8 mouse cellular contexts compared by ENCODE assay signal in the genomic region with DNA sequence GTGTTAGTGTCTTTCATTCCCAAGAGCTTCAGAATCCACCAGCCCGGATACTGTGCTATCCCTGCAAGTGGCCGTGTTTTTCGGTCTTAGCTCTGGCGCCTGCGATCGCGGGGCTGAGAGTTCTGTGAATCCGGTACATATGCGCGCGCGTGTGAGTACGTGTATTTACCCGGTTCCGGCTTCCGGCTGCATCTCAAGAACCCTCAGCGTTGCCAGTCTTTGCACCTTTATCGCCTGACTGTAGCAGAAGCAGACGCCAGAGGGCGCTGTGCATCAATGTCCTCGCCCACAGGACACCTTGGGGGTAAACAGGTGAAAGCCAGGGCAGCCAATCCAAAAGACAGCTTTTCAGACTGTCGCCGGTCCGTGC. TPM values are rescaled to one million over a fixed set of nuclear protein-coding genes. Genes with fewer than 3 reads are reported as not detected.
DNase-seq lines count a peak whose midpoint lies in the region; ATAC-seq and TF ChIP-seq lines count a peak whose summit lies in the region.

No protein-coding gene starts in this region.

- peak; percentile 9 to 19 for DNase-seq in heart, adult 18-20 months
- no peak for DNase-seq in heart, postnatal 25 days (ENCODE audit: low spot score)
- peak; percentile 79 for DNase-seq in cerebellum, adult 8-10 months
- peak; percentile 87 for DNase-seq in limb, embryonic 10.5 days (ENCODE audit: low spot score)

- H3K9me3 ChIP-seq in intestine, postnatal 0 days (ENCODE audit: control insufficient read depth), result no peaks in the 10 kb centered on the region
- no peaks in the 10 kb centered on the region for H3K9me3 ChIP-seq in limb, embryonic 10.5 days (replicated peaks)
- no peaks in the 10 kb centered on the region for H3K9me3 ChIP-seq in midbrain, embryonic 12.5 days

- no peak overlapping the region for H3K27ac ChIP-seq in intestine, postnatal 0 days (ENCODE audit: low read depth, low read length)
- H3K27ac ChIP-seq in limb, embryonic 10.5 days, result no peak overlapping the region
- peak overlapping the region; percentile 10; the same call in 1 of the 2 replicates for H3K27ac ChIP-seq in midbrain, embryonic 12.5 days (replicated peaks)
- H3K27ac ChIP-seq in testis, adult 2 months (ENCODE audit: control insufficient read depth, insufficient read depth, low read depth, low read length), result no peak overlapping the region

- no peak overlapping the region for H3K9ac ChIP-seq in intestine, postnatal 0 days (ENCODE audit: low read depth, low read length)
- H3K9ac ChIP-seq in midbrain, embryonic 12.5 days (replicated peaks), result peak overlapping the region; percentile 50; the same call in 1 of the 2 replicates

- H3K4me1 ChIP-seq in intestine, postnatal 0 days (replicated peaks; ENCODE audit: control insufficient read depth, insufficient read depth, low read length), result no peaks in the 10 kb centered on the region
- peaks cover 30% of the 10 kb centered on the region for H3K4me1 ChIP-seq in limb, embryonic 10.5 days
- H3K4me1 ChIP-seq in midbrain, embryonic 12.5 days, result peaks cover 36% of the 10 kb centered on the region
- H3K4me1 ChIP-seq in testis, adult 2 months (ENCODE audit: control insufficient read depth, insufficient read depth, low read length), result peaks cover 31% of the 10 kb centered on the region

- intact Hi-C loops in heart, postnatal 25 days (cut with DNase I), result no loop called here

- peaks cover 79% of the 10 kb centered on the region for H3K27me3 ChIP-seq in intestine, postnatal 0 days (replicated peaks; ENCODE audit: control insufficient read depth, insufficient read depth, low read length)
- peaks cover 97% of the 10 kb centered on the region for H3K27me3 ChIP-seq in limb, embryonic 10.5 days (ENCODE audit: low read depth, poor library complexity, severe bottlenecking)
- peaks cover 87% of the 10 kb centered on the region for H3K27me3 ChIP-seq in midbrain, embryonic 12.5 days
- peaks cover 14% of the 10 kb centered on the region; the same call in 1 of the 2 replicates for H3K27me3 ChIP-seq in testis, adult 2 months (ENCODE audit: control insufficient read depth, insufficient read depth, low read length)

- peak; percentile 55 for ATAC-seq in frontal cortex, adult (ENCODE audit: low TSS enrichment)
- no peak for ATAC-seq in intestine, postnatal 0 days
- peak; percentile 35 for ATAC-seq in midbrain, embryonic 12.5 days (ENCODE audit: low FRiP score, low read depth)

- no peaks in the 10 kb centered on the region for H3K36me3 ChIP-seq in intestine, postnatal 0 days (ENCODE audit: control insufficient read depth, insufficient read depth)
- no peaks in the 10 kb centered on the region for H3K36me3 ChIP-seq in limb, embryonic 10.5 days
- H3K36me3 ChIP-seq in midbrain, embryonic 12.5 days, result no peaks in the 10 kb centered on the region
- no peaks in the 10 kb centered on the region for H3K36me3 ChIP-seq in testis, adult 2 months (ENCODE audit: control insufficient read depth, insufficient read depth, low read length)

- no peak for TF ChIP-seq POLR2A in testis, adult 2 months (IDR thresholded peaks at IDR 0.05; ENCODE audit: control insufficient read depth, low read depth, low read length)

- H3K4me3 ChIP-seq in intestine, postnatal 0 days (ENCODE audit: low read depth, low read length), result peak overlapping the region; percentile 37
- peak overlapping the region; percentile 49 for H3K4me3 ChIP-seq in limb, embryonic 10.5 days
- H3K4me3 ChIP-seq in midbrain, embryonic 12.5 days, result peak overlapping the region; percentile 51
- peak overlapping the region; percentile 76 for H3K4me3 ChIP-seq in testis, adult 2 months (ENCODE audit: control insufficient read depth, low read depth, low read length)

- peak overlapping the region; percentile 59 for H3K4me2 ChIP-seq in intestine, postnatal 0 days (replicated peaks; ENCODE audit: low read depth)
- H3K4me2 ChIP-seq in midbrain, embryonic 12.5 days (replicated peaks), result peak overlapping the region; percentile 93

- TF ChIP-seq CTCF in intestine, postnatal 0 days (IDR thresholded peaks at IDR 0.05; ENCODE audit: low read depth), result peak; percentile 73
- peak; percentile 80; the same call in 1 of the 2 replicates for TF ChIP-seq CTCF in testis, adult 2 months (IDR thresholded peaks at IDR 0.05; ENCODE audit: control insufficient read depth, insufficient read depth, insufficient replicate concordance, low read depth, low read length)

- under 1% methylated on average over 24 of the region's 24 CpGs for WGBS in intestine, postnatal 0 days
- WGBS in limb, embryonic 10.5 days, result under 1% methylated on average over 24 of the region's 24 CpGs
- 1% methylated on average over 24 of the region's 24 CpGs for WGBS in midbrain, embryonic 12.5 days

RNA-seq across cellular contexts. Expression of a gene that starts 3.1 kb away (rescaled TPM):
- total RNA-seq in heart, adult 18-20 months (2021), result under 1 TPM in 1 of 2 experiments, not detected in 1; 0.13 TPM
- not detected for total RNA-seq in heart, postnatal 25 days (2021)
- polyA plus RNA-seq in intestine, postnatal 0 days (2015; fragmentation: Nextera tagmentation; extraction: Ambion mirVana), result 0.23 and 0.24 TPM in 2 replicates
- not detected in 2 replicates for polyA plus RNA-seq in limb, embryonic 10.5 days (2016; fragmentation: Nextera tagmentation; extraction: Ambion mirVana)
- 15.7 and 16.5 TPM in 2 replicates for polyA plus RNA-seq in midbrain, embryonic 12.5 days (2016; fragmentation: Nextera tagmentation; extraction: Ambion mirVana)
- polyA plus RNA-seq in testis, adult 2 months (2012; rRNA removed), result 1.00 and 1.6 TPM in 2 replicates
